Mouse (Mus musculus): ENCODE data around the gene Gm17689. TPM values are rescaled to one million over a fixed set of nuclear protein-coding genes. Genes with fewer than 3 reads are reported as not detected.

Gm17689 gene
- polyA plus RNA-seq (2015; fragmentation: Nextera tagmentation; extraction: Ambion mirVana): not detected in 2 replicates

DNA sequence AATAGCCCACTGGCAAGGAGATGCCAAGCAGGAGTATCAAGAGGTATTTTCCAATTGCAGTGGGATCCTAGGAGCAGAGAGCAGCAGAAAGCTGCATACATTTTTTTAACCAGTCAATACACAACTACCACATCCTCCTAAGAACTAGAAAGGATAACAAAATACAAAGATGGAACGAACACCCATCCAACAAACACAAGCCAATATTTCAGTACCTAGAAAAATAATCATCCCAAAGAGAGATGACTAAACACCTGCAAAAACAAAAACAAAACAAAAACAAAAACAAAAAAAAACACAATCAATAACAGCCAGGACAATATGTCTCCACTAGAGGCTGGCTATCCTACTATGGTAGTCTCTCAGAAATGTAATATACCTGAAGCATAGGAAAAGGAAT is at the start of gene Gm17689:
TSS of gene Gm17689 (minus strand) at position 101 of the 400 bp plus-strand sequence.
- 71% methylated on average over 1 of the region's 1 CpGs for WGBS
- Histone ChIP-seq H3K36me3 (no peaks in the 10 kb centered on the region), H3K9me3 (peaks cover 13% of the 10 kb centered on the region), H3K4me1 (replicated peaks) (no peaks in the 10 kb centered on the region), H3K4me3 (no peak within 1 kb of the TSS), H3K27ac (replicated peaks) (no peak within 1 kb of the TSS), H3K9ac (no peak within 1 kb of the TSS), H3K27me3 (no peaks in the 10 kb centered on the region), H3K4me2 (no peak within 1 kb of the TSS)
- no peak for ATAC-seq (ENCODE audit: low read depth)

GRCm38 (mm10) chr9:36541863-36542262 is 40.6 kb downstream of the Gm17689 start, which contains the start of gene Gm5615:
Gene Gm5615, minus strand, starts transcription at chr9:36541963.
- 94% methylated on average over 2 of the region's 2 CpGs for WGBS
- no peak for ATAC-seq (ENCODE audit: low read depth)
- H3K27ac ChIP-seq (replicated peaks): no peak within 1 kb of the TSS
- no peak within 1 kb of the TSS for H3K4me2 ChIP-seq
- H3K9me3 ChIP-seq: no peaks in the 10 kb centered on the region; the same call in 1 of the 2 replicates
- no peak within 1 kb of the TSS for H3K4me3 ChIP-seq
- H3K9ac ChIP-seq: no peak within 1 kb of the TSS
- H3K36me3 ChIP-seq: no peaks in the 10 kb centered on the region
- no peaks in the 10 kb centered on the region for H3K27me3 ChIP-seq
- no peaks in the 10 kb centered on the region for H3K4me1 ChIP-seq (replicated peaks)

Other genes with a start within 250 kb of the Gm17689 start
- gene Gm7257, start 150.8 kb downstream of the Gm17689 start, polyA plus RNA-seq (2015; fragmentation: Nextera tagmentation; extraction: Ambion mirVana): not detected in 2 replicates
- gene Gm9513, start 107.0 kb downstream of the Gm17689 start, polyA plus RNA-seq (2015; fragmentation: Nextera tagmentation; extraction: Ambion mirVana): not detected in 2 replicates
- not detected in 2 replicates for gene Gm5615, start 40.7 kb downstream of the Gm17689 start, polyA plus RNA-seq (2015; fragmentation: Nextera tagmentation; extraction: Ambion mirVana)
- gene A630095E13Rik, start 60.7 kb upstream of the Gm17689 start, polyA plus RNA-seq (2015; fragmentation: Nextera tagmentation; extraction: Ambion mirVana): not detected in 2 replicates
- not detected in 2 replicates for gene Acrv1, start 110.6 kb upstream of the Gm17689 start, polyA plus RNA-seq (2015; fragmentation: Nextera tagmentation; extraction: Ambion mirVana)
- 9.5 and 10.3 TPM in 2 replicates for gene Chek1, start 144.4 kb upstream of the Gm17689 start, polyA plus RNA-seq (2015; fragmentation: Nextera tagmentation; extraction: Ambion mirVana)
- gene Stt3a, start 185.0 kb upstream of the Gm17689 start, polyA plus RNA-seq (2015; fragmentation: Nextera tagmentation; extraction: Ambion mirVana): 97.2 and 119 TPM in 2 replicates
- gene Ei24, start 214.8 kb upstream of the Gm17689 start, polyA plus RNA-seq (2015; fragmentation: Nextera tagmentation; extraction: Ambion mirVana): 126 and 127 TPM in 2 replicates
- gene Fez1, start 239.2 kb upstream of the Gm17689 start, polyA plus RNA-seq (2015; fragmentation: Nextera tagmentation; extraction: Ambion mirVana): 613 and 615 TPM in 2 replicates